Mouse (Mus musculus) limb, embryonic 14.5 days (tissue): ENCODE measurements around the gene Tnk1. TPM values are rescaled to one million over a fixed set of nuclear protein-coding genes. Genes with fewer than 3 reads are reported as not detected.

Experiments used
- ATAC-seq: fragments of 200-750 bp; cut with Nextera tagmentation; 2 replicates; pipeline ENCODE4 v1.8.0; 2017; ENCODE audit warnings: low read depth, moderate number of reproducible peaks, moderate TSS enrichment; ENCODE audit not compliant: low FRiP score
- DNase-seq: peaks from one replicate; pipeline ENCODE4 v3.0.0-alpha.2; 2015; ENCODE audit warnings: low spot score
- H3K27ac ChIP-seq: fragments of 300-500 bp; sonication (generic); replicated peaks from 2 replicates; pipeline ENCODE4 v1.5.1; 2014; ENCODE audit warnings: low read depth, mild to moderate bottlenecking, low read length, moderate library complexity, mixed read lengths
- H3K27me3 ChIP-seq: fragments of 300-500 bp; sonication (generic); 2 replicates; pipeline ENCODE4 v1.6.1; 2014; ENCODE audit warnings: low read length, mixed read lengths; ENCODE audit not compliant: control insufficient read depth, insufficient read depth
- H3K36me3 ChIP-seq: fragments of 300-500 bp; sonication (generic); 2 replicates; pipeline ENCODE4 v1.6.1; 2014; ENCODE audit warnings: mild to moderate bottlenecking, low read length, moderate library complexity, mixed read lengths; ENCODE audit not compliant: control insufficient read depth, insufficient read depth
- H3K4me1 ChIP-seq: fragments of 300-500 bp; sonication (generic); 2 replicates; pipeline ENCODE4 v1.6.1; 2014; ENCODE audit warnings: antibody characterized with exemption, low read length, mixed read lengths; ENCODE audit not compliant: control insufficient read depth, insufficient read depth
- H3K4me2 ChIP-seq: fragments of 300-500 bp; sonication (generic); replicated peaks from 2 replicates; pipeline ENCODE4 v1.6.1; 2014; ENCODE audit warnings: low read depth, mild to moderate bottlenecking, low read length, moderate library complexity; ENCODE audit not compliant: severe bottlenecking
- H3K4me3 ChIP-seq: fragments of 300-500 bp; sonication (generic); replicated peaks from 2 replicates; pipeline ENCODE4 v1.5.1; 2014; ENCODE audit warnings: low read length
- H3K9ac ChIP-seq: fragments of 300-500 bp; sonication (generic); 2 replicates; pipeline ENCODE4 v1.6.1; 2014; ENCODE audit warnings: mild to moderate bottlenecking, low read depth, low read length, moderate library complexity; ENCODE audit not compliant: severe bottlenecking
- H3K9me3 ChIP-seq: fragments of 300-500 bp; sonication (generic); 2 replicates; pipeline ENCODE4 v1.6.1; 2016; ENCODE audit warnings: low read length; ENCODE audit not compliant: control insufficient read depth
- POLR2A ChIP-seq: fragments of 200-500 bp; IDR thresholded peaks from 2 replicates; pipeline ENCODE4 v1.8.0; 2012; ENCODE audit warnings: inconsistent platforms, mild to moderate bottlenecking, moderate library complexity, borderline replicate concordance; ENCODE audit not compliant: insufficient read depth, insufficient read length; ENCODE audit errors: extremely low read depth
- WGBS: fragments of 180-500 bp; shearing (Covaris S2); extraction: QIAGEN DNeasy Blood & Tissue Kit; methylation state at CpG from one replicate; pipeline ENCODE4 v1.1.7; 2014; 5-methylcytosine and 5-hydroxymethylcytosine counted together
- polyA plus RNA-seq, 2 experiments: library from polyadenylated mRNA; depleted of rRNA in 1 of 2; stranded (reverse) in 1 of 2; unstranded in 1 of 2; fragments of >200 nt; fragmentation: Nextera tagmentation in 1 of 2; extraction: Ambion mirVana in 1 of 2; gene quantifications; 2 replicates each; pipeline versions ENCODE4 v1.2.1 to v1.2.3; 2012 to 2014

The Tnk1 gene
- polyA plus RNA-seq, 2 experiments, result 2.8 to 3.3 TPM

- WGBS, result 13% methylated on average over 16 of the region's 16 CpGs
- Histone ChIP-seq H3K4me1 (no peaks in the 10 kb centered on the region), H3K27me3 (0 out of 2 replicates have a peak, but pooled peaks cover 15% of the 10 kb centered on the region), H3K4me3 (no peak overlapping the region), H3K9me3 (no peaks in the 10 kb centered on the region), H3K4me2 (no peak overlapping the region), H3K27ac (no peak overlapping the region), H3K36me3 (peaks cover 18% of the 10 kb centered on the region), H3K9ac (no peak overlapping the region)
- no peak for DNase-seq
- TF ChIP-seq POLR2A, result no peak
- peak; percentile 58 for ATAC-seq
Measured at GRCm38 (mm10) chr11:69855347-69855746, 3.2 kb downstream of the Tnk1 start.

- Histone ChIP-seq H3K4me3 (no peak overlapping the region), H3K9me3 (no peaks in the 10 kb centered on the region), H3K4me2 (no peak overlapping the region), H3K36me3 (peaks cover 25% of the 10 kb centered on the region), H3K9ac (no peak overlapping the region), H3K4me1 (no peaks in the 10 kb centered on the region), H3K27ac (no peak overlapping the region), H3K27me3 (0 out of 2 replicates have a peak, but pooled peaks cover 15% of the 10 kb centered on the region)
- DNase-seq, result no peak
- no peak for ATAC-seq
- WGBS, result 84% methylated on average over 10 of the region's 10 CpGs
- no peak for TF ChIP-seq POLR2A
Measured at GRCm38 (mm10) chr11:69854680-69855079, 3.9 kb downstream of the Tnk1 start.

GRCm38 (mm10) chr11:69853994-69854393, 4.5 kb downstream of the Tnk1 start:
- Histone ChIP-seq H3K4me1 (no peaks in the 10 kb centered on the region), H3K9ac (no peak overlapping the region), H3K9me3 (no peaks in the 10 kb centered on the region), H3K4me2 (no peak overlapping the region), H3K27ac (no peak overlapping the region), H3K27me3 (0 out of 2 replicates have a peak, but pooled peaks cover 12% of the 10 kb centered on the region), H3K4me3 (no peak overlapping the region), H3K36me3 (peaks cover 31% of the 10 kb centered on the region)
- no peak for TF ChIP-seq POLR2A
- 71% methylated on average over 7 of the region's 7 CpGs for WGBS
- no peak for ATAC-seq
- no peak for DNase-seq

GRCm38 (mm10) chr11:69850754-69851153, 7.8 kb downstream of the Tnk1 start:
- peaks cover 41% of the 10 kb centered on the region for H3K36me3 ChIP-seq
- no peak for TF ChIP-seq POLR2A
- no peak overlapping the region for H3K27ac ChIP-seq
- peaks cover 11% of the 10 kb centered on the region for H3K4me1 ChIP-seq
- H3K27me3 ChIP-seq, result no peaks in the 10 kb centered on the region
- no peak overlapping the region for H3K9ac ChIP-seq
- DNase-seq (no peak), ATAC-seq (no peak)
- 67% methylated on average over 8 of the region's 8 CpGs for WGBS
- H3K4me3 ChIP-seq, result no peak overlapping the region
- no peaks in the 10 kb centered on the region for H3K9me3 ChIP-seq
- H3K4me2 ChIP-seq, result no peak overlapping the region

DNA sequence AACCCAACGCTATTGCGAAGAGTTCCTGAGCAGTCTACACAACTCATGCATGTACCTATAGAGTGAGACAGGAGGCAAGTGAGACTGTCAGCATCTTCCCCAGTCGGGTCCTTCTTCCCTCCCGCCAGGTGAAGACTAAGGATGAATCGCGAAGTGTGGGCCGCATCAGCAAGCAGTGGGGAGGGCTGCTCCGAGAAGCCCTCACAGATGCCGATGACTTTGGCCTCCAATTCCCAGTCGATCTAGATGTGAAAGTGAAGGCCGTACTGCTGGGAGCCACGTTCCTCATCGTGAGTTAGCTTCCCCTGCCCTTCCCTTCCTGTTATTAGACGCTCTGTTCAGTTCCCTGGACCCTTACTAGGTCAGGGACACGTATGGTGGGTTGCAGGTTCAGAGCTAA, 8.6 kb downstream of the Tnk1 start:
- no peak for ATAC-seq
- Histone ChIP-seq H3K4me3 (no peak overlapping the region), H3K9me3 (no peaks in the 10 kb centered on the region), H3K27ac (no peak overlapping the region), H3K4me2 (no peak overlapping the region), H3K36me3 (peaks cover 41% of the 10 kb centered on the region), H3K9ac (no peak overlapping the region), H3K4me1 (peaks cover 17% of the 10 kb centered on the region), H3K27me3 (no peaks in the 10 kb centered on the region)
- no peak for TF ChIP-seq POLR2A
- DNase-seq, result no peak
- 95% methylated on average over 15 of the region's 15 CpGs for WGBS

DNA sequence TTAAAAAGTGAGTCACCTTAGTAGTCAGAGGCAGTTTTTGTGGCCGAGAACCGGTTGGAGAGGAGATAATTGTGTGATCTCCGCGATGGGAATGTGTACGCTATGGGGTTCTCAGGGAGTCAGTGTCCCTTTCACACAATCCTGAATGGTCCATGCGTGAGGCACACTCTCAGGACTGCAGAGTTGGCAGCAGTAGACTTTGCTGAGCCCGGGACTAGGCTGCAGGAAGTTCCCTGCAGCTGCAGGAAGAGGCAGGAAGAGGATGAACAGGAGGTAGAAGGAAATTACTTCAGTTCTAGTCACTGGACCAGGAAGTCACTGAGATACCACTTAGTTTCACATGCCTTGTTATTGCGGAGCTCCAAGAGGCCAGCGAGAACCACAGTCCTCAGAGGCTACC, 9.4 kb downstream of the Tnk1 start:
- 92% methylated on average over 9 of the region's 9 CpGs for WGBS
- ATAC-seq (no peak), DNase-seq (no peak)
- Histone ChIP-seq H3K27me3 (no peaks in the 10 kb centered on the region), H3K27ac (no peak overlapping the region), H3K9ac (no peak overlapping the region), H3K9me3 (no peaks in the 10 kb centered on the region), H3K36me3 (peaks cover 41% of the 10 kb centered on the region), H3K4me2 (no peak overlapping the region), H3K4me1 (peaks cover 17% of the 10 kb centered on the region), H3K4me3 (no peak overlapping the region)
- no peak for TF ChIP-seq POLR2A
